Mouse (Mus musculus) intestine, embryonic 15.5 days (tissue): ENCODE results near the gene Vmn1r69. TPM values are rescaled to one million over a fixed set of nuclear protein-coding genes. Genes with fewer than 3 reads are reported as not detected.

ENCODE experiments used
- ATAC-seq: fragments of 200-750 bp; cut with Nextera tagmentation; 2 replicates; pipeline ENCODE4 v1.8.0; 2017; ENCODE audit warnings: moderate TSS enrichment, moderate library complexity
- H3K27ac ChIP-seq: fragments of 300-500 bp; sonication (generic); 2 replicates; pipeline ENCODE4 v1.5.1; 2015; ENCODE audit warnings: mild to moderate bottlenecking, inconsistent platforms
- H3K27me3 ChIP-seq: fragments of 300-500 bp; sonication (generic); replicated peaks from 2 replicates; pipeline ENCODE4 v1.6.1; 2015; ENCODE audit warnings: inconsistent platforms
- H3K36me3 ChIP-seq: fragments of 300-500 bp; sonication (generic); 2 replicates; pipeline ENCODE4 v1.6.1; 2015; ENCODE audit warnings: inconsistent platforms
- H3K4me1 ChIP-seq: fragments of 300-500 bp; sonication (generic); replicated peaks from 2 replicates; pipeline ENCODE4 v1.6.1; 2015; ENCODE audit warnings: inconsistent platforms
- H3K4me2 ChIP-seq: fragments of 300-500 bp; sonication (generic); replicated peaks from 2 replicates; pipeline ENCODE4 v1.6.1; 2015; ENCODE audit warnings: mild to moderate bottlenecking, inconsistent platforms
- H3K4me3 ChIP-seq: fragments of 300-500 bp; sonication (generic); replicated peaks from 2 replicates; pipeline ENCODE4 v1.5.1; 2015; ENCODE audit warnings: inconsistent platforms
- H3K9ac ChIP-seq: fragments of 300-500 bp; sonication (generic); 2 replicates; pipeline ENCODE4 v1.6.1; 2015; ENCODE audit warnings: inconsistent platforms
- H3K9me3 ChIP-seq: fragments of 300-500 bp; sonication (generic); 2 replicates; pipeline ENCODE4 v1.6.1; 2016; ENCODE audit warnings: inconsistent platforms
- WGBS: fragments of 180-500 bp; shearing (Covaris S2); methylation state at CpG from one replicate; pipeline ENCODE4 v1.1.7; 2015; 5-methylcytosine and 5-hydroxymethylcytosine counted together
- polyA plus RNA-seq: library from polyadenylated mRNA; unstranded; fragments of >200 nt; fragmentation: Nextera tagmentation; extraction: Ambion mirVana; gene quantifications from 2 replicates; pipeline ENCODE4 v1.2.1, GENCODE M21; 2015

The Vmn1r69 gene
- not detected in 2 replicates for polyA plus RNA-seq

DNA sequence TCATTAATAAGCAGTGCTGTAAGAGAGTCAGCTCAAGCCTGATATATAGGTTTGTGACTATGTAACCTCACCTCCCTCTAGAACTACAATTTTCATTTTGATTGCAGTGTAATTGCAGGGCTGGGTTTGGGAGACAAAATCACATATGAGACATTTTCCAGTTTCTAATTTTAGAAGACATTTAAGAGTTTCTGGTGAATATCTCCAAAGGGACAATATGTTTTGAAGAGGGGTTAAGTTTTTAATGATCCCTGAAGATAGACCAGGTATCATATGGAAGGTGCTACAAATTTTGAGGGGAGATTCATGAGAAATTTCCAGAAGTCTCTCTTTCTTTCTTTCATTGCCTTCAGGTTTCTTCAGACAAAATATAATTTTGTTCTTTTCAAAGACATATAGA is at the start of gene Vmn1r69:
Gene Vmn1r69 (minus strand): TSS at position 101 of the 400 bp plus-strand sequence.
- H3K9ac ChIP-seq: no peak within 1 kb of the TSS
- no peaks in the 10 kb centered on the region for H3K36me3 ChIP-seq
- H3K27me3 ChIP-seq: no peaks in the 10 kb centered on the region
- no peak within 1 kb of the TSS for H3K4me2 ChIP-seq
- no peaks in the 10 kb centered on the region for H3K4me1 ChIP-seq
- no peak for ATAC-seq
- no peak within 1 kb of the TSS for H3K27ac ChIP-seq
- H3K4me3 ChIP-seq: no peak within 1 kb of the TSS
- no peaks in the 10 kb centered on the region for H3K9me3 ChIP-seq

DNA sequence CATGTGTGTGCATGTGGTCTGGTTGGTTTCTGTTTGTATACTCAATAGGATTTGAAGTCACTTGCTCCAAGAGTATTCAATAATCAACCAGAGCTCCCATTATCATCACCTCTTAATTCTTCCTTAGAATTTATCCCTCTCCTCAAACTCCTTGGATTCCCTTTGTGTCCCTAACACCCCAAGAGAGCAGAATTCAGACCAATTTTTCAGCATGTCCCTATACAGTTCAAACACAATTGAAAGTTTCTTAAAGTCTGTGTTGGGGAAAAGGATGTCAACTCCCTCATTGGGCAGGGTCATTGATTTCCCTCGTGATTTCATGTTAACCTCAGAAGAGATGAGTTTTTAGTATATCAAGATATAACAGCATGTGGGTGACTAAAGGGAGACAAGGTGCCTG is 17.8 kb upstream of the Vmn1r69 start, which contains the start of gene Vmn1r70:
Gene Vmn1r70 (plus strand): TSS at position 301 of the 400 bp plus-strand sequence.
- Histone ChIP-seq H3K4me3 (no peak within 1 kb of the TSS), H3K4me1 (no peaks in the 10 kb centered on the region), H3K27ac (no peak within 1 kb of the TSS), H3K36me3 (no peaks in the 10 kb centered on the region), H3K9ac (no peak within 1 kb of the TSS), H3K4me2 (no peak within 1 kb of the TSS), H3K9me3 (peaks cover 4% of the 10 kb centered on the region; the same call in 1 of the 2 replicates), H3K27me3 (no peaks in the 10 kb centered on the region)
- WGBS: 66% methylated on average over 1 of the region's 1 CpGs
- ATAC-seq: no peak

DNA sequence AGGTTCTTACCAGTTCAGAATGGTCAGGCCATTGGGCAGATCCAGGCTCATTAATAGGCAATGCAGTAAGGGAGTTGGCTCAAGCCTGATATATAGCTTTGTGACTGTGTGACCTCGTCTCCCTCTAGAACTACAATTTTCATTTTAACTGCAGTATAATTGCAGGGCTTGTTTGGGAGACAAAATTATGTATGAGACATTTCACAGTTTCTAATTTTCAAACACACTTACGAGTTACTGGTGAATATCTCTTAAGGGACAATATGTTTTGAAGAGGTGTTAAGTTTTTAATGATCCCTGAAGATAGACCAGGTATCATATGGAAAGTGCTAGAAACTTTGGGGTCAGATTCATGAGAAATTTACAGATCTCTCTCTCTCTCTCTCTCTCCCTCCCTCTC is 55.1 kb downstream of the Vmn1r69 start, which contains the start of gene Vmn1r68:
Gene Vmn1r68 (minus strand): TSS at position 101 of the 400 bp plus-strand sequence.
- H3K27ac ChIP-seq: no peak within 1 kb of the TSS
- 73% methylated on average over 2 of the region's 2 CpGs for WGBS
- no peak within 1 kb of the TSS for H3K9ac ChIP-seq
- no peak for ATAC-seq
- no peak within 1 kb of the TSS for H3K4me3 ChIP-seq
- H3K9me3 ChIP-seq: no peaks in the 10 kb centered on the region
- H3K27me3 ChIP-seq: no peaks in the 10 kb centered on the region
- no peaks in the 10 kb centered on the region for H3K4me1 ChIP-seq
- H3K4me2 ChIP-seq: no peak within 1 kb of the TSS
- no peaks in the 10 kb centered on the region for H3K36me3 ChIP-seq

Other genes starting within 250 kb of the Vmn1r69 start
- gene Vmn1r67, start 170.3 kb downstream of the Vmn1r69 start, polyA plus RNA-seq: not detected in 2 replicates
- gene Zik1, start 118.3 kb downstream of the Vmn1r69 start, polyA plus RNA-seq: 7.0 and 8.2 TPM in 2 replicates
- gene Vmn1r68, start 55.2 kb downstream of the Vmn1r69 start, polyA plus RNA-seq: not detected in 2 replicates
- gene Vmn1r70, start 17.9 kb upstream of the Vmn1r69 start, polyA plus RNA-seq: not detected in 2 replicates
- not detected in 2 replicates for gene Nlrp4b, start 74.1 kb upstream of the Vmn1r69 start, polyA plus RNA-seq
- gene Vmn1r71, start 140.7 kb upstream of the Vmn1r69 start, polyA plus RNA-seq: not detected in 2 replicates